Mouse (Mus musculus): ENCODE measurements around the gene Hoxc10.

- TF ChIP-seq CTCF (IDR thresholded peaks at IDR 0.05; ENCODE audit: low read depth): no peak
- TF ChIP-seq EP300 (IDR thresholded peaks at IDR 0.05; ENCODE audit: low read depth): no peak
Observed at GRCm38 (mm10) chr15:102992206-102992605, 25.6 kb downstream of the Hoxc10 start.

All from liver, postnatal 0 days (tissue).